Comparison of ENCODE assay signal across 11 mouse cellular contexts in genomic region chr10:9907919-9908502, GRCm38 (mm10). TPM values are rescaled to one million over a fixed set of nuclear protein-coding genes. Genes with fewer than 3 reads are reported as not detected.
A peak's percentile ranks its signal among the peaks of the same experiment; 100 is the strongest.
DNase-seq lines count a peak whose midpoint lies in the region; ATAC-seq and TF ChIP-seq lines count a peak whose summit lies in the region.
"Had no signal": no experiment of that assay in that cellular context is flagged by ENCODE, and none has a peak within 500 bp of the region (broad histone marks: within the 10 kb centered on the region; RNA-seq: fewer than 3 reads in every experiment).

No protein-coding gene starts in this region.

- ATAC-seq in lung, postnatal 0 days = peak; percentile 38; the same call in 1 of the 2 replicates

- no peaks in the 10 kb centered on the region for H3K36me3 ChIP-seq in heart, embryonic 10.5 days
- no peaks in the 10 kb centered on the region for H3K36me3 ChIP-seq in lung, postnatal 0 days (ENCODE audit: insufficient read depth, low read length)
- H3K36me3 ChIP-seq: lung, embryonic 15.5 days had no signal

- DNase-seq in heart, adult 11 months = peak; percentile 97
- no peak for DNase-seq in heart, embryonic 10.5 days (ENCODE audit: low spot score)
- DNase-seq in lung, postnatal 0 days (ENCODE audit: low spot score) = peak; percentile 42
- DNase-seq in lung, adult 2 months = no peak
- DNase-seq in kidney, postnatal 14 days = peak; percentile 45
- DNase-seq in spleen, adult 18-20 months = no peak
- no peak for DNase-seq in thymus, adult 18-20 months
- DNase-seq in right cerebral cortex, postnatal 4 days = no peak
- DNase-seq: thymus, postnatal 36 days had no signal

- no peak for TF ChIP-seq EP300 in lung, postnatal 0 days (IDR thresholded peaks at IDR 0.05)

- H3K4me1 ChIP-seq in heart, embryonic 10.5 days = no peaks in the 10 kb centered on the region
- H3K4me1 ChIP-seq in lung, postnatal 0 days (ENCODE audit: insufficient read depth, low read depth, low read length) = 0 out of 2 replicates have a peak, but pooled peaks cover 2% of the 10 kb centered on the region
- H3K4me1 ChIP-seq in lung, adult 2 months (ENCODE audit: control insufficient read depth, insufficient read depth, low read length) = no peaks in the 10 kb centered on the region
- H3K4me1 ChIP-seq: lung, embryonic 15.5 days had no signal

- no peaks in the 10 kb centered on the region for H3K27me3 ChIP-seq in heart, embryonic 10.5 days (ENCODE audit: insufficient read depth, poor library complexity, severe bottlenecking)
- H3K27me3 ChIP-seq in lung, postnatal 0 days (replicated peaks; ENCODE audit: insufficient read depth, low read length) = no peaks in the 10 kb centered on the region
- H3K27me3 ChIP-seq: lung, embryonic 15.5 days had no signal

- no peak overlapping the region for H3K4me3 ChIP-seq in heart, embryonic 10.5 days
- H3K4me3 ChIP-seq in lung, postnatal 0 days (ENCODE audit: low read depth, low read length) = no peak overlapping the region
- H3K4me3 ChIP-seq in lung, adult 2 months (replicated peaks; ENCODE audit: extremely low read depth, low read depth, low read length) = no peak overlapping the region
- H3K4me3 ChIP-seq: erythroblast, embryonic 14.5 days; lung, embryonic 15.5 days had no signal

- no peak for TF ChIP-seq CTCF in lung, postnatal 0 days (IDR thresholded peaks at IDR 0.05)
- no peak for TF ChIP-seq CTCF in lung, adult 2 months (IDR thresholded peaks at IDR 0.05; ENCODE audit: insufficient read depth, low read length)

- no peak overlapping the region for H3K27ac ChIP-seq in heart, embryonic 10.5 days
- no peak overlapping the region for H3K27ac ChIP-seq in lung, postnatal 0 days (ENCODE audit: low read length)
- H3K27ac ChIP-seq: lung, embryonic 15.5 days had no signal

- no peak overlapping the region for H3K9ac ChIP-seq in lung, postnatal 0 days (replicated peaks; ENCODE audit: low read depth)
- H3K9ac ChIP-seq: lung, embryonic 15.5 days had no signal

- TF ChIP-seq POLR2A in lung, adult 2 months (IDR thresholded peaks at IDR 0.05; ENCODE audit: borderline replicate concordance, extremely low read depth, low read depth, low read length) = no peak

- 79% methylated on average over 8 of the region's 8 CpGs for WGBS in heart, embryonic 10.5 days
- 60% methylated on average over 8 of the region's 8 CpGs for WGBS in lung, postnatal 0 days
- 42% methylated on average over 8 of the region's 8 CpGs for WGBS in lung, adult 2 months

- H3K9me3 ChIP-seq in heart, embryonic 10.5 days = no peaks in the 10 kb centered on the region
- no peaks in the 10 kb centered on the region for H3K9me3 ChIP-seq in lung, postnatal 0 days (ENCODE audit: low read length)
- H3K9me3 ChIP-seq: lung, embryonic 15.5 days had no signal

- H3K4me2 ChIP-seq in lung, postnatal 0 days (replicated peaks; ENCODE audit: low read depth, low read length) = no peak overlapping the region
- H3K4me2 ChIP-seq: lung, embryonic 15.5 days had no signal

RNA-seq across cellular contexts. Expression of gene Stxbp5, which starts 7.1 kb away (rescaled TPM):
- 3.2 and 4.9 TPM in 2 replicates for polyA plus RNA-seq in heart, embryonic 10.5 days (2016; fragmentation: Nextera tagmentation; extraction: Ambion mirVana)
- 3.0 and 3.1 TPM in 2 replicates for polyA plus RNA-seq in lung, postnatal 0 days (2015; fragmentation: Nextera tagmentation; extraction: Ambion mirVana)
- 10.1 and 14.7 TPM in 2 replicates for polyA plus RNA-seq in lung, adult 2 months (2012; rRNA removed)

Comparison
In these comparisons a context has a peak if more than half of its experiments do, and no peak if none do; other contexts are left out.
1. DNase-seq: peak in heart, adult 11 months (single experiment), lung, postnatal 0 days (single experiment) and kidney, postnatal 14 days (single experiment); none in heart, embryonic 10.5 days (single experiment), lung, adult 2 months (single experiment), spleen, adult 18-20 months (0 of 2), thymus, adult 18-20 months (0 of 2) and right cerebral cortex, postnatal 4 days (single experiment).